Mouse (Mus musculus) midbrain, embryonic 15.5 days (tissue): ENCODE results near the gene Gm28729. TPM values are rescaled to one million over a fixed set of nuclear protein-coding genes. Genes with fewer than 3 reads are reported as not detected.
A peak's percentile ranks its signal among the peaks of the same experiment; 100 is the strongest.
"Not testable (repeated sequence)": the region's sequence is repeated elsewhere in the genome, so short reads cannot be mapped to it uniquely, and the experiment has no call there.

Experiments
- ATAC-seq: fragments of 200-750 bp; cut with Nextera tagmentation; replicated peaks from 2 replicates; pipeline ENCODE4 v1.8.0; 2017; ENCODE audit warnings: moderate TSS enrichment
- H3K27ac ChIP-seq: fragments of 300-500 bp; sonication (generic); 2 replicates; pipeline ENCODE4 v1.5.1; 2015; ENCODE audit warnings: mild to moderate bottlenecking, inconsistent platforms
- H3K27me3 ChIP-seq: fragments of 300-500 bp; sonication (generic); replicated peaks from 2 replicates; pipeline ENCODE4 v1.6.1; 2015; ENCODE audit warnings: inconsistent platforms
- H3K36me3 ChIP-seq: fragments of 300-500 bp; sonication (generic); replicated peaks from 2 replicates; pipeline ENCODE4 v1.6.1; 2015; ENCODE audit warnings: inconsistent platforms
- H3K4me1 ChIP-seq: fragments of 300-500 bp; sonication (generic); 2 replicates; pipeline ENCODE4 v1.6.1; 2015; ENCODE audit warnings: inconsistent platforms
- H3K4me2 ChIP-seq: fragments of 300-500 bp; sonication (generic); 2 replicates; pipeline ENCODE4 v1.6.1; 2015; ENCODE audit warnings: inconsistent platforms, mild to moderate bottlenecking, moderate library complexity
- H3K4me3 ChIP-seq: fragments of 300-500 bp; sonication (generic); 2 replicates; pipeline ENCODE4 v1.5.1; 2015; ENCODE audit warnings: mild to moderate bottlenecking, inconsistent platforms
- H3K9ac ChIP-seq: fragments of 300-500 bp; sonication (generic); 2 replicates; pipeline ENCODE4 v1.6.1; 2015; ENCODE audit warnings: mild to moderate bottlenecking, inconsistent platforms
- H3K9me3 ChIP-seq: fragments of 300-500 bp; sonication (generic); 2 replicates; pipeline ENCODE4 v1.6.1; 2016; ENCODE audit warnings: inconsistent platforms
- WGBS: fragments of 180-500 bp; shearing (Covaris S2); methylation state at CpG from one replicate; pipeline ENCODE4 v1.1.7; 2015; ENCODE audit warnings: mixed read lengths; 5-methylcytosine and 5-hydroxymethylcytosine counted together
- polyA plus RNA-seq: library from polyadenylated mRNA; unstranded; fragments of >200 nt; fragmentation: Nextera tagmentation; extraction: Ambion mirVana; gene quantifications from 2 replicates; pipeline ENCODE4 v1.2.1, GENCODE M21; 2015

The Gm28729 gene
- polyA plus RNA-seq, 1 experiment from 2014 or later: 0.32 TPM

DNA sequence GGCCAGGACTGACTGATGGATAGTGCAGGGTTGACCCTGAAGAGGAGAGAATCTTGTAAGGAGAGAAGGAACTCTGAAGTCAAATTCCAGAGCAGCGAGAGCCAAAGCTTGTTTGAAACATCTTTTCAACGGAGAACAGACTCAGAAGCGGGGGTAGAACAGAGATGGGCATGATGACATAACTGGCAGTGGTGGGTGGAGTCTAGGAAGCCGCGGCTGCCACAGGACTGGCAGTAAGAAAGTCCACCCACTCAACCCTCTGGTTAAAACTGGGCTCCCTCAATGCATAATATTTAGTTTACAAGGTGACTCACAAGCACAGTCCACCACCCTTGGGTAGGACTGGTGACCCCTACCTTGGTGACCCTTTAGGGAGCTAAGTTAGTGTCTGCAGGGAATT lies 9.3 kb downstream of the Gm28729 start:
- Histone ChIP-seq H3K4me1 (no peaks in the 10 kb centered on the region), H3K9me3 (no peaks in the 10 kb centered on the region), H3K27me3 (no peaks in the 10 kb centered on the region), H3K4me3 (no peak overlapping the region), H3K36me3 (no peaks in the 10 kb centered on the region), H3K4me2 (no peak overlapping the region), H3K27ac (no peak overlapping the region), H3K9ac (no peak overlapping the region)
- no peak for ATAC-seq
- WGBS: 88% methylated on average over 5 of the region's 5 CpGs

GRCm38 (mm10) chr9:96514278-96514677 lies 10.8 kb downstream of the Gm28729 start:
- Histone ChIP-seq H3K4me3 (no peak overlapping the region), H3K4me2 (no peak overlapping the region), H3K27me3 (no peaks in the 10 kb centered on the region), H3K4me1 (no peaks in the 10 kb centered on the region), H3K9me3 (no peaks in the 10 kb centered on the region), H3K27ac (no peak overlapping the region), H3K9ac (no peak overlapping the region), H3K36me3 (no peaks in the 10 kb centered on the region)
- no peak for ATAC-seq
- WGBS: 85% methylated on average over 5 of the region's 5 CpGs

- peaks cover 7% of the 10 kb centered on the region for H3K4me1 ChIP-seq
- H3K27me3 ChIP-seq: no peaks in the 10 kb centered on the region
- ATAC-seq: peak; percentile 94
- H3K9me3 ChIP-seq: no peaks in the 10 kb centered on the region
- peak overlapping the region; percentile 18; the same call in 1 of the 2 replicates for H3K4me3 ChIP-seq
- H3K36me3 ChIP-seq: no peaks in the 10 kb centered on the region
- no peak overlapping the region for H3K9ac ChIP-seq
- WGBS: 14% methylated on average over 10 of the region's 10 CpGs
- peak overlapping the region; percentile 45 for H3K4me2 ChIP-seq
- peak overlapping the region; percentile 67 for H3K27ac ChIP-seq
These were observed 19.0 kb downstream of the Gm28729 start for GRCm38 (mm10) chr9:96506011-96506498.

GRCm38 (mm10) chr9:96505156-96505555 lies 19.9 kb downstream of the Gm28729 start:
- Histone ChIP-seq H3K4me2 (no peak overlapping the region), H3K27me3 (no peaks in the 10 kb centered on the region), H3K4me3 (no peak overlapping the region), H3K27ac (peak overlapping the region; percentile 67; the same call in 1 of the 2 replicates), H3K9ac (no peak overlapping the region), H3K9me3 (no peaks in the 10 kb centered on the region), H3K36me3 (no peaks in the 10 kb centered on the region), H3K4me1 (peaks cover 7% of the 10 kb centered on the region)
- ATAC-seq: no peak
- WGBS: 92% methylated on average over 4 of the region's 4 CpGs

GRCm38 (mm10) chr9:96504116-96504895 lies 20.8 kb downstream of the Gm28729 start:
- Histone ChIP-seq H3K27ac (no peak overlapping the region), H3K36me3 (no peaks in the 10 kb centered on the region), H3K4me3 (no peak overlapping the region), H3K27me3 (no peaks in the 10 kb centered on the region), H3K9me3 (no peaks in the 10 kb centered on the region), H3K4me1 (peaks cover 7% of the 10 kb centered on the region), H3K9ac (no peak overlapping the region), H3K4me2 (no peak overlapping the region)
- no peak for ATAC-seq
- WGBS: 84% methylated on average over 17 of the region's 17 CpGs

DNA sequence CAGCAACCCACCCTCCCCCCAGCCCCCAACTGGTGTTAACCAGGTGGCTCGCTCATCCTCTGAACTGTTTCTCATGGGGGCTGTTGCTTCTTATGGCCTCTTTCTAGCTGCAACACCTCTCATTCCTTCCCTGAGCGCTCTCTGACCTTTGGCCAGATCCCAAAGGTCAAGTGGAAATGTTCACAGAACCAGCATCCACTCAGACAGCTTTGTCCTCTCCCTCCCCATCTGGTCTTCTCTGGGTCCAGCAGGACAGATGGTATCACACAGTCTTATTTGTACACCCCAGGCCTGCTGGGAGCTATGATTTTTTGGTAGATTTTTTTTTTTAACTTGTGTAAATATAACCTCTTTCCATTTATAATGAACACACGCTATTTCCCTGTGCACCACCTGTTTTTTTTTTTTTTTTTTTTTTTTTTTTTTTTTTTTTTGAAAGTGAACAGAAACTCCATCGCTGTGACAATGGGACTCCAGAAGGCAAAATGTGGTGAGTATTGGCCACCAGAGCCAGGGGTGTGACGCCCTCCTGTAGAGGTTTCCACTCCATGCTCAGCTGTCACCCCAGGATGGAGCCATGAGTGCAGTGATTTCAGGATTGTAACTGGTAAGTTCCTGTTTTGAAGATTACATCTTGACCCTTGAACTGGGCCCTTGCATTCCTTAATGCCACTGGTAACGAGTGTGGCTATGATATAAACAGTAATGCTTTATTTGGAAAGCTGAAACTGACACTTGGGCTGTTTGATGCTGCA lies 22.0 kb downstream of the Gm28729 start:
- H3K4me3 ChIP-seq: no peak overlapping the region
- no peaks in the 10 kb centered on the region for H3K9me3 ChIP-seq
- H3K9ac ChIP-seq: no peak overlapping the region
- no peaks in the 10 kb centered on the region for H3K27me3 ChIP-seq
- no peaks in the 10 kb centered on the region for H3K36me3 ChIP-seq
- 85% methylated on average over 6 of the region's 6 CpGs for WGBS
- no peak overlapping the region for H3K27ac ChIP-seq
- no peak overlapping the region for H3K4me2 ChIP-seq
- no peak for ATAC-seq
- peaks cover 7% of the 10 kb centered on the region for H3K4me1 ChIP-seq

- Histone ChIP-seq H3K4me2 (no peak overlapping the region), H3K9ac (no peak overlapping the region), H3K27ac (no peak overlapping the region), H3K4me1 (peaks cover 6% of the 10 kb centered on the region), H3K36me3 (no peaks in the 10 kb centered on the region), H3K27me3 (no peaks in the 10 kb centered on the region), H3K4me3 (no peak overlapping the region), H3K9me3 (no peaks in the 10 kb centered on the region)
- no peak for ATAC-seq
- WGBS: 89% methylated on average over 7 of the region's 7 CpGs
These were observed 23.8 kb downstream of the Gm28729 start for GRCm38 (mm10) chr9:96501217-96501616.

DNA sequence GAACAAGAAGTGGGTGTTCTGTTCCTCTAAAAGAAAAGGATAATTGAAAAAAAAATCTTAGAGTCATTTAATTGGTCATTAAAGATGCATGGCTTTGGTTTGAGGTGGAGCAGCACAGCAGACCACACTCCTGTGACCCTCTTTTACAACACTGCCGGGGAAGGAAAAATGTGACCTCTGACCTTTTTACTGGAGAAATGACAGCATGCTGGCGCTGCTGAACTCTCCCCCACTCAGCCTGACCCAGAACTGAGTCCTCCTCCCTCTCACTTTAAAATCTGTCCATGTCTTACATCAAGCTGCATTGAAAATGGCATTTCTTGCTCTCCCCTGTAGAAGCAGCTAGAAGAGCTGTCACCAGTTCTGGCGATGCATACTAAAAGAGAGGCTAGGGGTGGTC lies 31.9 kb downstream of the Gm28729 start:
- no peak overlapping the region for H3K9ac ChIP-seq
- no peaks in the 10 kb centered on the region for H3K27me3 ChIP-seq
- WGBS: 44% methylated on average over 3 of the region's 3 CpGs
- no peaks in the 10 kb centered on the region for H3K36me3 ChIP-seq
- no peaks in the 10 kb centered on the region for H3K4me1 ChIP-seq
- no peak overlapping the region for H3K4me2 ChIP-seq
- H3K27ac ChIP-seq: no peak overlapping the region
- ATAC-seq: no peak
- no peak overlapping the region for H3K4me3 ChIP-seq
- H3K9me3 ChIP-seq: no peaks in the 10 kb centered on the region

- no peaks in the 10 kb centered on the region for H3K27me3 ChIP-seq
- no peak overlapping the region; the same call in 1 of the 2 replicates for H3K4me2 ChIP-seq
- ATAC-seq: no peak
- WGBS: 33% methylated on average over 12 of the region's 12 CpGs
- H3K9me3 ChIP-seq: no peaks in the 10 kb centered on the region
- no peaks in the 10 kb centered on the region for H3K36me3 ChIP-seq
- H3K4me3 ChIP-seq: no peak overlapping the region
- H3K27ac ChIP-seq: no peak overlapping the region
- H3K4me1 ChIP-seq: no peaks in the 10 kb centered on the region
- H3K9ac ChIP-seq: no peak overlapping the region
These were observed 33.3 kb downstream of the Gm28729 start for GRCm38 (mm10) chr9:96491810-96492209.

- H3K4me2 ChIP-seq, H3K4me3 ChIP-seq, H3K9me3 ChIP-seq, ATAC-seq, H3K9ac ChIP-seq, H3K4me1 ChIP-seq, H3K27ac ChIP-seq, H3K36me3 ChIP-seq, H3K27me3 ChIP-seq: not testable (repeated sequence)
- WGBS: 96% methylated on average over 5 of the region's 5 CpGs
These were observed 37.2 kb downstream of the Gm28729 start for GRCm38 (mm10) chr9:96487869-96488268.

- WGBS: 46% methylated on average over 2 of the region's 2 CpGs
- H3K4me2 ChIP-seq: no peak overlapping the region
- no peaks in the 10 kb centered on the region for H3K9me3 ChIP-seq
- no peak overlapping the region for H3K27ac ChIP-seq
- ATAC-seq: no peak
- H3K4me3 ChIP-seq: no peak overlapping the region
- no peaks in the 10 kb centered on the region for H3K27me3 ChIP-seq
- H3K36me3 ChIP-seq: no peaks in the 10 kb centered on the region
- no peak overlapping the region for H3K9ac ChIP-seq
- H3K4me1 ChIP-seq: no peaks in the 10 kb centered on the region
These were observed 41.4 kb downstream of the Gm28729 start for GRCm38 (mm10) chr9:96483648-96484047.

DNA sequence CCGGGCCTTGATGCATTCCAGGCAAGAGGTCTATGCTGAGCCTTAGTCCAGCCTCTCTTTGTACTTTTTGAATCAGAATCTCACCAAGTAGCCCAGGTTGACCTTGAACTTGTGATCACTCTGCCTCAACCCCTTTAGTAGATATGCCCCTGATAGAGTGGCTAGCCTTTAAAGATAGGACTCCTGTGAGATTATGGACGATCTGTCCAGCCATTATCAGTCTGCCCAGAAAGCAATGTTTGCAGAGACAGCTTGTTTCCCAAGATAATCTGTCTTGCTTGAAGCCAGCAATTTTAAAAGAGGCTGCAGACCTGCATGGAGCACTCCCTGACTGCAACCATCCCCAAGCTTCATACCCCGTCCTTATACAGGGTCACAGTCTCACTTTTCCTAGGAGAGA lies 42.0 kb downstream of the Gm28729 start:
- H3K4me2 ChIP-seq: no peak overlapping the region
- no peak overlapping the region for H3K9ac ChIP-seq
- H3K36me3 ChIP-seq: no peaks in the 10 kb centered on the region
- 73% methylated on average over 3 of the region's 3 CpGs for WGBS
- no peak overlapping the region for H3K4me3 ChIP-seq
- no peaks in the 10 kb centered on the region for H3K9me3 ChIP-seq
- H3K4me1 ChIP-seq: no peaks in the 10 kb centered on the region
- H3K27ac ChIP-seq: no peak overlapping the region
- ATAC-seq: no peak
- H3K27me3 ChIP-seq: no peaks in the 10 kb centered on the region
